Mouse (Mus musculus) heart, embryonic 10.5 days (tissue): ENCODE results near the gene Spns2. TPM values are rescaled to one million over a fixed set of nuclear protein-coding genes. Genes with fewer than 3 reads are reported as not detected.

ENCODE experiments used
- DNase-seq: peaks from one replicate; pipeline ENCODE4 v3.0.0-alpha.2; 2017; ENCODE audit warnings: low spot score
- H3K27ac ChIP-seq: fragments of 300-500 bp; sonication (generic); 2 replicates; pipeline ENCODE4 v1.5.1; 2016; ENCODE audit warnings: mild to moderate bottlenecking
- H3K27me3 ChIP-seq: fragments of 300-500 bp; sonication (generic); 2 replicates; pipeline ENCODE4 v1.6.1; 2016; ENCODE audit warnings: mild to moderate bottlenecking; ENCODE audit not compliant: poor library complexity, insufficient read depth, severe bottlenecking
- H3K36me3 ChIP-seq: fragments of 300-500 bp; sonication (generic); 2 replicates; pipeline ENCODE4 v1.6.1; 2016; ENCODE audit warnings: mild to moderate bottlenecking, moderate library complexity
- H3K4me1 ChIP-seq: fragments of 300-500 bp; sonication (generic); 2 replicates; pipeline ENCODE4 v1.6.1; 2016; ENCODE audit warnings: mild to moderate bottlenecking
- H3K4me3 ChIP-seq: fragments of 300-500 bp; sonication (generic); 2 replicates; pipeline ENCODE4 v1.5.1; 2016; ENCODE audit warnings: mild to moderate bottlenecking, moderate library complexity
- H3K9me3 ChIP-seq: fragments of 300-500 bp; sonication (generic); 2 replicates; pipeline ENCODE4 v1.6.1; 2016; ENCODE audit warnings: mild to moderate bottlenecking, moderate library complexity
- WGBS: fragments of 180-500 bp; shearing (Covaris S2); methylation state at CpG from one replicate; pipeline ENCODE4 v1.1.7; 2016; 5-methylcytosine and 5-hydroxymethylcytosine counted together
- polyA plus RNA-seq: library from polyadenylated mRNA; unstranded; fragments of >200 nt; fragmentation: Nextera tagmentation; extraction: Ambion mirVana; gene quantifications from 2 replicates; pipeline ENCODE4 v1.2.1, GENCODE M21; 2016

Gene Spns2
- polyA plus RNA-seq, 1 experiment from 2014 or later = 7.1 TPM

DNA sequence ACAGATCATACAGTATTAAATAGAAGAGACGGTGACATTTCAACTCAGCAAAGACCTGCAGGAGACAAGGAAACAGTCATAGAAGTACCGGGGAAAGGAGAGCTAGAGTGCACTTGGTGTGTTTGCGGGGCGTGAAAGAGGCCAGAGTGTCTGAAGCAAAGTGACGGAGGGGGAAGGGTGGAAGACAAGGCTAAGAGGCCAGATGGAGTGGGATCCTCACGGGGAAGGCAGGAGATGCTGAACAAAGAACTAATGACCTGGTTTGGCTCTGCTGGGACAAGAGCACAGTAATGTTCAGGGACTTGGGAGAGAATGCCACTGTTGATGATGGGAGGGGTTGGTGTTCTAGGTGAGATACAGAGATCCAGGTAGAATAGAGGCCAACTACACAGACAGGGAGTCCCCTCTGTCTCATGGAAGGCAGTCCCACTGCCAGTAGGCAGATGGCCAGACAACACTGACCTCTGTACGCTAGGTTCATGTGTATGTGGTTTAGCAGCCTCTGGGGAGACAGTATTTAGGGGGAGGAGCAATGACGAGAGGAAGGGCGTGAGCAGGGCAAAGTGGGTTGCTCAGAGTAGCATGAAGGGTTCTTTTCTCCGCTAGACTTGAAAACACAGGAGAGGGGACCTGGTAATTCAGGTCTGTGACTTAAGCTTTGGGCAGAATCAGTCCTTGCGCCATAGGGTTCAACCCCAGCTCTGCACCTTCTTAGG lies 23.6 kb downstream of the Spns2 start:
- Histone ChIP-seq H3K9me3 (no peaks in the 10 kb centered on the region), H3K36me3 (no peaks in the 10 kb centered on the region), H3K27me3 (no peaks in the 10 kb centered on the region), H3K27ac (peak overlapping the region; percentile 73; the same call in 1 of the 2 replicates), H3K4me1 (peaks cover 57% of the 10 kb centered on the region), H3K4me3 (no peak overlapping the region)
- DNase-seq = no peak
- 63% methylated on average over 11 of the region's 11 CpGs for WGBS

- H3K36me3 ChIP-seq = 0 out of 2 replicates have a peak, but pooled peaks cover 2% of the 10 kb centered on the region
- H3K9me3 ChIP-seq = no peaks in the 10 kb centered on the region
- H3K27me3 ChIP-seq = no peaks in the 10 kb centered on the region
- no peak for DNase-seq
- 0 out of 2 replicates have a peak overlapping the region, but pooled peaks have one; percentile 4 for H3K27ac ChIP-seq
- no peak overlapping the region for H3K4me3 ChIP-seq
- WGBS = 82% methylated on average over 3 of the region's 3 CpGs
- H3K4me1 ChIP-seq = peaks cover 55% of the 10 kb centered on the region
These were observed 24.9 kb downstream of the Spns2 start for GRCm38 (mm10) chr11:72464821-72465220.

- no peak for DNase-seq
- Histone ChIP-seq H3K27me3 (no peaks in the 10 kb centered on the region), H3K27ac (no peak overlapping the region), H3K9me3 (no peaks in the 10 kb centered on the region), H3K36me3 (peaks cover 6% of the 10 kb centered on the region; the same call in 1 of the 2 replicates), H3K4me1 (peaks cover 51% of the 10 kb centered on the region), H3K4me3 (no peak overlapping the region)
- WGBS = 40% methylated on average over 5 of the region's 5 CpGs
These were observed 28.2 kb downstream of the Spns2 start for GRCm38 (mm10) chr11:72461500-72461981.

DNA sequence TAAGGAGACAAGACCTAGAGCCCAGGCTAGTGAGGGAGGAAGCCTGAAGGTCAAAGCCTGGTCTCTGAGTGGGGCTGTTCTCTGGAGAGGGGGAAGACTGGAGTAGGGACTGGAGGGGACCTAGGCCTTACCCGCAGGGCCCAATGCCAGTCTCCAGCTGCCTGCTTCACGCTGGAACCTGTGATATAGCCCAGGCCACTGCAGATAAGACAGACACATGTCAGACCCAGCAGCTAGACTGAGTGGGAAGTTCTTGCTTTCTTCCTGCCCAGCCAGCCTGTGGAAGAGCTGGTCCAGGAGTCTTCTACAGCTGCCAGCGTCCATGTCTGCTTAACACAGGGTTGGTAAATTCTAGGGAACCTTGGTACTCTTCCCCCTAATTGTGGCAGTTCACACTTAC lies 31.2 kb downstream of the Spns2 start:
- H3K27ac ChIP-seq = peak overlapping the region; percentile 70
- WGBS = 31% methylated on average over 3 of the region's 3 CpGs
- peaks cover 52% of the 10 kb centered on the region for H3K4me1 ChIP-seq
- H3K36me3 ChIP-seq = peaks cover 6% of the 10 kb centered on the region; the same call in 1 of the 2 replicates
- H3K9me3 ChIP-seq = no peaks in the 10 kb centered on the region
- H3K27me3 ChIP-seq = no peaks in the 10 kb centered on the region
- no peak overlapping the region; the same call in none of the 2 replicates for H3K4me3 ChIP-seq
- DNase-seq = no peak

- no peak for DNase-seq
- peaks cover 6% of the 10 kb centered on the region; the same call in 1 of the 2 replicates for H3K36me3 ChIP-seq
- H3K4me1 ChIP-seq = peaks cover 52% of the 10 kb centered on the region
- no peaks in the 10 kb centered on the region for H3K27me3 ChIP-seq
- no peaks in the 10 kb centered on the region for H3K9me3 ChIP-seq
- H3K27ac ChIP-seq = peak overlapping the region; percentile 70
- WGBS = 32% methylated on average over 12 of the region's 12 CpGs
- H3K4me3 ChIP-seq = no peak overlapping the region; the same call in 1 of the 2 replicates
These were observed 31.7 kb downstream of the Spns2 start for GRCm38 (mm10) chr11:72457995-72458496.

DNA sequence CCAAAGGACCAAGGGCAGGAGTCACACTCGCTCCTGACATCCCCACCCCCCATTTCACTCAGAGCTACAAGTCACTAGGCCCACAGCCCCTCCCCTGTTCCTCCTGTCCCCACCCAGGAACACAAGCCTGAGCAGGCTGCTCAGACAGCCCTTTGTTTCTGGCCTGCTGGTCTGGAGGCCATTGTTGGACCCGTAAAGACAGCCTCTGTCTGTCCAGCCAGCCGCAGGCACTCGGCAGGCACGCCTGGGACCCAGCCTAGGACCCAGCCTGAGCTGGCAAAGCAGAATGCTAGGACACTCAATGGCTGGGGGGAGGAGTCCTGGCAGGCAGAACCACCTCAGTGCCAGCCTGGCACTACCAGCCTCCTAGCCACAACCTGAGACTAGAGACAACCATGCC lies 34.0 kb downstream of the Spns2 start:
- Histone ChIP-seq H3K9me3 (no peaks in the 10 kb centered on the region), H3K27me3 (no peaks in the 10 kb centered on the region), H3K27ac (peak overlapping the region; percentile 43), H3K4me1 (peaks cover 47% of the 10 kb centered on the region), H3K4me3 (no peak overlapping the region), H3K36me3 (peaks cover 27% of the 10 kb centered on the region)
- WGBS = 63% methylated on average over 5 of the region's 5 CpGs
- DNase-seq = no peak

DNA sequence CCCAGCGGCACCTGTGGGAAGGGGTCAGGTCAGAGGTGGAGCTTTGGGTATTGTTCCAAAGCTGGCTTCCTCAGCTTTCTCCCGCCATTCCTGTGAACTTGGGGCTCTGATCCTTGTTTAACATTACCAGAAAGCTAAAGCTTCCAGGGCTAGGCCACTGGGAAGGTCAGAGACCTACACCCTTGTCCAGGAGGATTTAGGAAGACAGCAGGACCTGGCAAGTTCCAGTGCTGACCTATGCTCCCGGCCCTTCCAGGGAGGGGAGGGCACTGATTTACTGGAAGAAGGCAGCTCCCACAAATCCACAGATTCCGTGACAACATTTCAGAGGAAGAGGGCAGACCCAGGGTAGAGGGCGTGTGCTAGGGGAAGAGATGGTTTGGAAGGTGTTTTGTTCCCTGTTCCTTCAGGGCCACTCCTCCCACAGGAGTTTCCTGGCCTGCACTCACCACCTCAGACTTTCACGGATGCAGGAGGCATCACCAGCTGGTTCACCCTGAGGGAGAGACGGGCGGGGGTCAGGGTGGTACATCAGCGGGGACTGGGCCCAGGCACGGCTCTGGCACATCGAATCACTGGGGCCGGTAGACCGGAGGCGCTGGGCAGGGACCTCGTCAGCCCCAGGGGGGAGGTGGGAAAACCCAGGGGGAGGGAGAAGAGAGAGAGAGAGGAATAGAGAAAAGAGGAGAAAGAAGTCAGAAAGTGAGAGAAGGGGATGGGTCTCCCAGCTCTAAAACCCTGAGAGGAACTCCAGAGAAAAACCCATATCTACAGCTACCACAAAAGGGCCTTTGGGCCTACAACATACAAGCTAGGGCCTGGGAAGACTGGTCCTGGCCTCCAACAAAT lies 36.4 kb downstream of the Spns2 start:
- H3K4me3 ChIP-seq = no peak overlapping the region
- H3K27ac ChIP-seq = peak overlapping the region; percentile 32; the same call in 1 of the 2 replicates
- H3K9me3 ChIP-seq = no peaks in the 10 kb centered on the region
- 49% methylated on average over 15 of the region's 15 CpGs for WGBS
- H3K4me1 ChIP-seq = peaks cover 29% of the 10 kb centered on the region
- no peak for DNase-seq
- H3K27me3 ChIP-seq = no peaks in the 10 kb centered on the region
- H3K36me3 ChIP-seq = peaks cover 50% of the 10 kb centered on the region

DNA sequence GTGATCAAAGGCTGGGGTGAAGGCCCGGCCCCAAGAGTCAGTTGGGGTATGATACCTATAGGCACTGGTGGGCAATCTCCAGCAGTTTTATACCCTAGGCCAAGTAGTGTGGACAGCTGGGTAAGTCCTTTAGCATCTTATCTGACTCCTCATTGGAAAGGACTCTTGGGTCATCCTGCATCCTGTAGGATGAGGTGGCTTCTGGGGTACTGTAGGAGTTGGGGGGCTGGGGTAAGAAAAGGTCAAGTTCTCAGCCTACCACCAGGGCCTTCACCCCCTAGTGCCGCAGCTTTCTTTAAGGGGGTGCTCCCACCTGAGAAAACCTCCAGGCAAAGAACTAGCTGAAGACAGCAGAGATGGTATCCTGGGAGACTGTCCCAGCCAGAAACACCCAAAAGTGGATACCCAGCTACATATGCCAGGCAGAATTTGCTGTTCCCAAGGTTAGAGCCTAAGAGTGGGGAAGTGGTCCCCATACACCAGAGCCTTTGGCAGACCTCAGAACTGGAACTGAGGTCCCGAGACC lies 37.5 kb downstream of the Spns2 start:
- H3K27ac ChIP-seq = no peak overlapping the region
- H3K27me3 ChIP-seq = no peaks in the 10 kb centered on the region
- peaks cover 61% of the 10 kb centered on the region for H3K36me3 ChIP-seq
- DNase-seq = no peak
- H3K9me3 ChIP-seq = no peaks in the 10 kb centered on the region
- peaks cover 21% of the 10 kb centered on the region for H3K4me1 ChIP-seq
- 85% methylated on average over 3 of the region's 3 CpGs for WGBS
- H3K4me3 ChIP-seq = no peak overlapping the region

DNA sequence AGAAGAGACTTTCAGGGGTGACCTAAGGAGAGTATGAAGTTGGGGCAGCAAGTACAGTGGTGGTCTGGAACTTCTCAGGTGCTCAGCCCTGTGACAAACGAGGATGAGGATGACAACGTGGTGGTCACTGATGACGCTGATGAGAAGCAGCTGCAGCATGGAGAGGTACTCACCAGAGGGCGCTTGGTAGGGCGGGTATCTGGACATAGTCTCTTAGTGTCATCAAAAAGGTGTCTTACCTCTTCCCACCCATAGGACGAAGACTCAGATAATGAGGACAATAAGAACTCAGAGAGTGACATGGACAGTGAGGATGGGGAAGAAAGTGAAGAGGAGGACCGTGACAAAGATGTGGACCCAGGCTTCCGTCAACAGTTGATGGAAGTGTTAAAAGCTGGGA lies 42.2 kb downstream of the Spns2 start:
- WGBS = 77% methylated on average over 8 of the region's 8 CpGs
- DNase-seq = no peak
- no peak overlapping the region for H3K27ac ChIP-seq
- H3K4me3 ChIP-seq = no peak overlapping the region
- H3K27me3 ChIP-seq = no peaks in the 10 kb centered on the region
- no peaks in the 10 kb centered on the region for H3K9me3 ChIP-seq
- H3K36me3 ChIP-seq = peaks cover 100% of the 10 kb centered on the region
- H3K4me1 ChIP-seq = peaks cover 3% of the 10 kb centered on the region

GRCm38 (mm10) chr11:72446311-72447105 lies 43.2 kb downstream of the Spns2 start:
- Histone ChIP-seq H3K4me1 (peaks cover 9% of the 10 kb centered on the region), H3K27me3 (no peaks in the 10 kb centered on the region), H3K36me3 (peaks cover 93% of the 10 kb centered on the region), H3K27ac (no peak overlapping the region), H3K4me3 (no peak overlapping the region), H3K9me3 (no peaks in the 10 kb centered on the region)
- no peak for DNase-seq
- WGBS = 91% methylated on average over 6 of the region's 6 CpGs

- peak within 1 kb of the TSS; percentile 91 for H3K27ac ChIP-seq
- H3K4me3 ChIP-seq = peak within 1 kb of the TSS; percentile 88
- peaks cover 6% of the 10 kb centered on the region; the same call in 1 of the 2 replicates for H3K27me3 ChIP-seq
- under 1% methylated on average over 46 of the region's 46 CpGs for WGBS
- H3K36me3 ChIP-seq = peaks cover 39% of the 10 kb centered on the region
- H3K9me3 ChIP-seq = no peaks in the 10 kb centered on the region
- peak; percentile 99 for DNase-seq
- H3K4me1 ChIP-seq = peaks cover 9% of the 10 kb centered on the region
These were observed 48.6 kb downstream of the Spns2 start, which contains the start of gene Mybbp1a for GRCm38 (mm10) chr11:72440965-72441664. TSS of gene Mybbp1a (plus strand) at chr11:72441355.
